Mouse (Mus musculus): ENCODE measurements around the gene Cd2bp2.

- 0 out of 2 replicates have a peak, but pooled peaks have one; percentile 9 for TF ChIP-seq CTCF (IDR thresholded peaks at IDR 0.05; ENCODE audit: low read depth)
- TF ChIP-seq EP300 (IDR thresholded peaks at IDR 0.05; ENCODE audit: low read depth), result no peak
Measured at GRCm38 (mm10) chr7:127233368-127233749, 37.5 kb upstream of the Cd2bp2 start.

All from liver, postnatal 0 days (tissue).